Mouse (Mus musculus): Measurements from ENCODE around the gene Gnai3. TPM values are rescaled to one million over a fixed set of nuclear protein-coding genes. Genes with fewer than 3 reads are reported as not detected.
A peak's percentile ranks its signal among the peaks of the same experiment; 100 is the strongest.

Gnai3 gene
- polyA plus RNA-seq, 1 experiment from 2014 or later, result 49.1 TPM

DNA sequence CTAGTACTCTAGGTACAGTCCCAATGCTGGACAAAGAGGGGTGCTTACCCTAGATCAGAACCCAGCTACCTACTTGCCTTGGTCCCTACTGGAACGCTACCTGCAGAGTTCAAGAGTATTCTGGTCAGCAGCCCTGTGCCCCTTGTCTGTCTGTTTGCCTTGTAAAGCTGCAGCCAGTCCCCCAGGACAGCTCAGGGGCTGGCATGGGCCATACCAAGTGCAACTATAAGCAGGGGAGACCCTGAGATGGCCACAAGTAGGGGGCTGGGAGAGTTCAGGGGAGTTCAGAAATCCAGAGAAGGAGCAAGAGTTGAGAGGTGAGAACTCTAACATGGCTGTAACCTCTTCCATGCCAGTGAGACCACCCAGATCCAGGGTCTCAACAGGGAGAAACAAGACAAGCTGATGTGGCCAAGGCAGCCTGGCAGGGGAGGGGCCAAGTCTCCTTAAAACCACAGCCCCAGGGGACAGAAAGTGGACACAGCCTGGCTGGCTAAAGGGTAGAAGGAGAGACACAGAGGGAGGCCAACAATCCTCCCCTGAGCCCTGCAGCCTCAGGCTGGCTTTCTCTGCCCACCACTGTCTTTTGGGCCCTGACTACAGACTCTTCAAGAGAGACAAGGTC lies 63.6 kb downstream of the Gnai3 start:
- no peaks in the 10 kb centered on the region for H3K27me3 ChIP-seq (ENCODE audit: insufficient read depth, low read length)
- peaks cover 40% of the 10 kb centered on the region for H3K36me3 ChIP-seq (replicated peaks; ENCODE audit: insufficient read depth, low read length)
- DNase-seq (no peak), ATAC-seq (no peak)
- H3K9me3 ChIP-seq (ENCODE audit: low read length), result no peaks in the 10 kb centered on the region
- WGBS (ENCODE audit: insufficient replicate concordance), result 82% methylated on average over 1 of the region's 1 CpGs
- H3K4me2 ChIP-seq (ENCODE audit: low read depth, low read length), result peak overlapping the region; percentile 94
- peak overlapping the region; percentile 41 for H3K27ac ChIP-seq (ENCODE audit: low read depth)
- H3K4me3 ChIP-seq (ENCODE audit: low read depth, low read length), result peak overlapping the region; percentile 70; the same call in 1 of the 2 replicates
- TF ChIP-seq EP300 (IDR thresholded peaks at IDR 0.05; ENCODE audit: low read depth), result no peak
- TF ChIP-seq CTCF (IDR thresholded peaks at IDR 0.05; ENCODE audit: low read depth), result no peak
- peaks cover 46% of the 10 kb centered on the region for H3K4me1 ChIP-seq (ENCODE audit: insufficient read depth)
- H3K9ac ChIP-seq (replicated peaks), result peak overlapping the region; percentile 76

DNA sequence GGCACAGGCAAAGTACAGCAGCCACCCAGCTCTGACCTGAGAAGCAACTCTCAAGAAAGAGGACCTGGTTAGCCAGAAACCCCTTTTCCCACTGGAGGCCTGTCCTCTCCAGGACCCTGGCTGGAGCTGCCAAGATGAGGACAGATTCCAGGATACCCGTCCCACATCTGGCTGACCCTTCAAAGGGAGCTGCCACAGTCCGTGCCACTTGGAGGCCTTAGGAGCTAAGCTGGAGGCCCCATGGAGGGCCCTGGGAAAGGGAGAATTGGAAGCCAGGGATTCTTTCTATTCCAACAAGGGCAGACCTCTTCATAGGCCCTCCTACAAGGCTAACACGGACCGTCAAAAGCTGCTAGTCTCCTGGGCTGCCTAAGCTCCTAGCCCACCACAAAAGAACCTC lies 64.3 kb downstream of the Gnai3 start:
- Histone ChIP-seq H3K4me1 (ENCODE audit: insufficient read depth) (peaks cover 39% of the 10 kb centered on the region), H3K27me3 (ENCODE audit: insufficient read depth, low read length) (no peaks in the 10 kb centered on the region), H3K4me3 (ENCODE audit: low read depth, low read length) (no peak overlapping the region), H3K9ac (replicated peaks) (peak overlapping the region; percentile 44), H3K36me3 (replicated peaks; ENCODE audit: insufficient read depth, low read length) (peaks cover 46% of the 10 kb centered on the region), H3K9me3 (ENCODE audit: low read length) (no peaks in the 10 kb centered on the region), H3K27ac (ENCODE audit: low read depth) (no peak overlapping the region), H3K4me2 (ENCODE audit: low read depth, low read length) (peak overlapping the region; percentile 94; the same call in 1 of the 2 replicates)
- WGBS (ENCODE audit: insufficient replicate concordance), result 75% methylated on average over 4 of the region's 4 CpGs
- DNase-seq, result no peak
- no peak for ATAC-seq
- TF ChIP-seq EP300 (IDR thresholded peaks at IDR 0.05; ENCODE audit: low read depth) (no peak), CTCF (IDR thresholded peaks at IDR 0.05; ENCODE audit: low read depth) (no peak)

DNA sequence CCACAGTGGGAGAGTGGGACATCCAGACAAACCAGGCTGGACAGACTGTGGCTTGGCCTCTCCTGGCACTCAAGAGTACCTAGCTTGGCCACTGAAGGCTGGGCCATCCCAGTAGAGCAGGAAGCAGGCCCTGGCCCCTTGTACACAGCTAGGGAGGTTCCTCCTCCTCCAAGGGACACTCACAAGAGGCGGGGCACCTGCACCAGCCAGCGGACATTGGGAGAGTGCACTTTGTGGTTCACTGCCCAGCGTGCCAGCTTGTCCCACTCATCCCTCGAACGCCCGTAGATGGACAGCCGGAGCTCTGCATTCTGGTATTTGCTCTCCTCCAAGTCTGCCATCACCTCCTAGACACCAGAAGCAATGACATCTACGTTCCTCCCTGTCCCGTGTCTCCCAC lies 69.1 kb downstream of the Gnai3 start:
- peaks cover 72% of the 10 kb centered on the region for H3K36me3 ChIP-seq (replicated peaks; ENCODE audit: insufficient read depth, low read length)
- no peak overlapping the region for H3K27ac ChIP-seq (ENCODE audit: low read depth)
- H3K4me2 ChIP-seq (ENCODE audit: low read depth, low read length), result no peak overlapping the region
- peaks cover 3% of the 10 kb centered on the region; the same call in 1 of the 2 replicates for H3K4me1 ChIP-seq (ENCODE audit: insufficient read depth)
- no peak overlapping the region for H3K4me3 ChIP-seq (ENCODE audit: low read depth, low read length)
- whole genome bisulfite sequencing (ENCODE audit: insufficient replicate concordance), result 93% methylated on average over 9 of the region's 9 CpGs
- H3K9me3 ChIP-seq (ENCODE audit: low read length), result no peaks in the 10 kb centered on the region
- H3K27me3 ChIP-seq (ENCODE audit: insufficient read depth, low read length), result no peaks in the 10 kb centered on the region
- ATAC-seq (no peak), DNase-seq (peak; percentile 12)
- no peak overlapping the region for H3K9ac ChIP-seq (replicated peaks)
- TF ChIP-seq EP300 (IDR thresholded peaks at IDR 0.05; ENCODE audit: low read depth), result no peak
- TF ChIP-seq CTCF (IDR thresholded peaks at IDR 0.05; ENCODE audit: low read depth), result no peak

GRCm38 (mm10) chr3:108072983-108073569 lies 72.9 kb downstream of the Gnai3 start:
- DNase-seq (peak; percentile 27), ATAC-seq (no peak)
- Histone ChIP-seq H3K9me3 (ENCODE audit: low read length) (no peaks in the 10 kb centered on the region), H3K4me2 (ENCODE audit: low read depth, low read length) (no peak overlapping the region), H3K27me3 (ENCODE audit: insufficient read depth, low read length) (no peaks in the 10 kb centered on the region), H3K4me3 (ENCODE audit: low read depth, low read length) (no peak overlapping the region), H3K4me1 (ENCODE audit: insufficient read depth) (peaks cover 21% of the 10 kb centered on the region), H3K36me3 (replicated peaks; ENCODE audit: insufficient read depth, low read length) (peaks cover 41% of the 10 kb centered on the region), H3K9ac (replicated peaks) (no peak overlapping the region), H3K27ac (ENCODE audit: low read depth) (no peak overlapping the region)
- 71% methylated on average over 10 of the region's 10 CpGs for WGBS (ENCODE audit: insufficient replicate concordance)
- TF ChIP-seq EP300 (IDR thresholded peaks at IDR 0.05; ENCODE audit: low read depth) (no peak), CTCF (IDR thresholded peaks at IDR 0.05; ENCODE audit: low read depth) (no peak)

DNA sequence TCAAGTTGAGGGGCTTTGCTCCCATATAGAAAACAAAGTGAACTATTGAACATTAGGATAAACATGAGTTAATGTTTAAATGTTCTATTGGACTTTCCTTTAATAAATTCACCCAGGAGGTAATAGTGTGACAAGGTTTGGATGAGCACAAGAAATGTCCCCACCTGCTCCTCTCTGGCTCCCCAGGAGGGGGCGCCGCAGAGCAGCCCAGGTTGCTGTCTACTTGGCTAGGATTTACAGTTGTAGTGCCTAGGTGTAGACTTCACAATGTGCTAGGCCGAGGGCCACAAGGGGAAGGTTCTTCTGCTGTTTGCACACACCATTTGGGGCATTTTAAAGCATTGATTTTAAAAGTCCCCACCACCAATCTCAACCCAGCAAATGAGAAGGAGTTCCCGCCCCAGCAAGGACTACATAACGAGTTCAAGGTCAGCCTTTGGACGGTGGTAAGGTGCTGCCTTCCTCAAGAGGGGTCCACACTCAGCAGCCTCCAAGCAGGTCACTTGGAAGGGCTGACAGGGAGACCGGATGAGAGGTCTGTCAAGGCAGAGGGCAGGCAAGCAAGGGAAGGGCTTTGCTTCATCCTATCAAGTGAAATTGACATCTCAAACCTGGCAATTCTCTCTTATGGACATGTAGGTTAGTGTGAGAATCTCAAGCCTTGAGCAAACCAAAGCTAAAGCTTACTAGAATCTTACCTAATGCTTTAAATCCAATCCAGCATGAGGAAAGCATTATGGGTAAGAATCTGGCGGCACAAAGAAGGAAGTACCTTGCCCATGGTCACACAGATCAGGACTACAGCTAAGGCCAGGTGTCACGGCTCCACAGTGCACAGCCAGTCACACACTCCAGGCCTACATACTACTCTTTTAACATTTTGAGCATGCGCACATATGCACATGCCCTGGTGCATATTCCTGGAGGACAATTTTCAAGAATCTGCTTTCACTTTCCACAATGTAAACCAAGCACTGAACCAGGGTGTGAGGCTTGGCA lies 75.4 kb downstream of the Gnai3 start:
- ATAC-seq, result peak; percentile 63
- Histone ChIP-seq H3K27ac (ENCODE audit: low read depth) (peak overlapping the region; percentile 36; the same call in 1 of the 2 replicates), H3K4me3 (ENCODE audit: low read depth, low read length) (no peak overlapping the region), H3K4me1 (ENCODE audit: insufficient read depth) (peaks cover 22% of the 10 kb centered on the region), H3K9ac (replicated peaks) (no peak overlapping the region; the same call in 1 of the 2 replicates), H3K4me2 (ENCODE audit: low read depth, low read length) (peak overlapping the region; percentile 65), H3K9me3 (ENCODE audit: low read length) (no peaks in the 10 kb centered on the region), H3K36me3 (replicated peaks; ENCODE audit: insufficient read depth, low read length) (peaks cover 16% of the 10 kb centered on the region), H3K27me3 (ENCODE audit: insufficient read depth, low read length) (no peaks in the 10 kb centered on the region)
- WGBS (ENCODE audit: insufficient replicate concordance), result 52% methylated on average over 10 of the region's 10 CpGs
- DNase-seq, result peak; percentile 90
- TF ChIP-seq EP300 (IDR thresholded peaks at IDR 0.05; ENCODE audit: low read depth) (no peak), CTCF (IDR thresholded peaks at IDR 0.05; ENCODE audit: low read depth) (peak; percentile 98)
